Mouse (Mus musculus): Measurements from ENCODE around the gene Pus7l. TPM values are rescaled to one million over a fixed set of nuclear protein-coding genes. Genes with fewer than 3 reads are reported as not detected.
A peak's percentile ranks its signal among the peaks of the same experiment; 100 is the strongest.

The Pus7l gene
- 1 to 10 TPM; 5.4 to 6.0 TPM for total RNA-seq (2021)

GRCm38 (mm10) chr15:94543409-94544051 is at the start of gene Pus7l, which contains the start of gene Irak4:
Gene Pus7l (minus strand): TSS chr15:94543547.
Gene Irak4 (plus strand): TSS chr15:94543643.
- peak; percentile 93 for DNase-seq
- intact Hi-C loops (cut with DNase I) = no loop called here

DNA sequence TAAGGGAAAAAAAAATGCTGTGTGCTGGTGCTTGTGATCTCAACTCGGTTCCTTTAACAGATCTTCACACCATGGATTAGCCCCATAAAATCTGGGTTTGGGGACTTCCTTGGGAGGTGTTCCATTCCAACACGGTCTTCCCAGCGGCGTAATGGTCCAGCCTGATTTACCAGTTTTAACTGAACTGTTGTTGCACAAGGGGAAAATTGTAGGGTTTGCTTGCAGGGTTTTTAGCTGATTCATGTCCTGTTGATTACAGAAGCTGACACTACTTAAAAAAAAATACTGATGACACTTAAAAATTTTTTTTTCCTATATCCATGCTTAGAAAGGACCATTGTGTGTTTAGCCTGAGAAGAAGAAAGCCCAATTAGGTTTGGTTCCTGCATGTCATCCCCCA is 48.0 kb upstream of the Pus7l start:
- intact Hi-C loops (cut with DNase I) = no loop called here
- DNase-seq = no peak

DNA sequence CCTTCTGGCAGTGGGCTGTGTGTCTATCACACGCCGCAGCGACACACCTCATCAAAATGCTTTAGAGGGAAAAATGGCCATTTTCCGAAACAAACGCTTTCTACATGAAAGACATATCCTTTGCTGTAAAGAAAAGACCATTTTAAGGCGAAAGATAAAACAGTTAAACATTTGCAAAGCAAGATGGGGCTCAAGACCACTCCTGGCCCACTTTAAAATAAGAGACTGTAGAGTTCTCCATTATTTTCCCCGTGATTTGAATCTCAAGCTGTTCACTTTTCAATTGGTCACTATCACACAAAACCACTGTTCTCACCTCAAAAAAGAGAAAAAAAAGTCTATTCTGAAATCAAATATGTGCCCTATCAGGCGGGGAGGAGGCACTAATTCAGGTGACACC is 46.7 kb upstream of the Pus7l start:
- intact Hi-C loops (cut with DNase I) = no loop called here
- no peak for DNase-seq

- DNase-seq = peak; percentile 99
- intact Hi-C loops (cut with DNase I) = no loop called here
These were observed 46.1 kb upstream of the Pus7l start, which contains the start of gene Twf1 for GRCm38 (mm10) chr15:94589219-94590075. Gene Twf1 (minus strand): TSS chr15:94589889.

GRCm38 (mm10) chr15:94587826-94588715 is 44.7 kb upstream of the Pus7l start:
- intact Hi-C loops (cut with DNase I) = no loop called here

DNA sequence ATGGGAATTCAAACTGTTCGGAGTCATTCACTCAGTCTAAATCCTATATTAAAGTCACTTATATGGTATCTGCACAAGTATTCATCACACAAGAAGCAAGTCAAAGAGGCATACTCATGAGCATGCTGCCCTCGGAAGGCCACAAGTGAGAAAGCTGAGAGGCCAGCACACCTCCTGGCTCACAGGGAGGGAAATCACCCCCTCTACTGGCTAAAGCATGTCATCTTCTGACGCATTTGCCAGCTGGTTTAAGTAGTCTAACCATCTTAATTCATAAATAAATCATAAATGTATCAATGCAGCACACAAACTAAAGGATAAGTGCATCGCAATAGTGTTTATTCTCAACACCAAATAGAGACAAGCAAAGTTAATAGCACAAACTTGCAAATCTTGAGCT is 41.4 kb upstream of the Pus7l start:
- DNase-seq = no peak
- intact Hi-C loops (cut with DNase I) = no loop called here

More at GRCm38 (mm10) chr15:94587826-94588715, 44.7 kb upstream of the Pus7l start:
- no peak for DNase-seq

GRCm38 (mm10) chr15:94583153-94583552 is 39.8 kb upstream of the Pus7l start:
- no peak for DNase-seq
- intact Hi-C loops (cut with DNase I) = no loop called here

GRCm38 (mm10) chr15:94582000-94582593 is 38.8 kb upstream of the Pus7l start:
- intact Hi-C loops (cut with DNase I) = no loop called here
- no peak for DNase-seq

DNA sequence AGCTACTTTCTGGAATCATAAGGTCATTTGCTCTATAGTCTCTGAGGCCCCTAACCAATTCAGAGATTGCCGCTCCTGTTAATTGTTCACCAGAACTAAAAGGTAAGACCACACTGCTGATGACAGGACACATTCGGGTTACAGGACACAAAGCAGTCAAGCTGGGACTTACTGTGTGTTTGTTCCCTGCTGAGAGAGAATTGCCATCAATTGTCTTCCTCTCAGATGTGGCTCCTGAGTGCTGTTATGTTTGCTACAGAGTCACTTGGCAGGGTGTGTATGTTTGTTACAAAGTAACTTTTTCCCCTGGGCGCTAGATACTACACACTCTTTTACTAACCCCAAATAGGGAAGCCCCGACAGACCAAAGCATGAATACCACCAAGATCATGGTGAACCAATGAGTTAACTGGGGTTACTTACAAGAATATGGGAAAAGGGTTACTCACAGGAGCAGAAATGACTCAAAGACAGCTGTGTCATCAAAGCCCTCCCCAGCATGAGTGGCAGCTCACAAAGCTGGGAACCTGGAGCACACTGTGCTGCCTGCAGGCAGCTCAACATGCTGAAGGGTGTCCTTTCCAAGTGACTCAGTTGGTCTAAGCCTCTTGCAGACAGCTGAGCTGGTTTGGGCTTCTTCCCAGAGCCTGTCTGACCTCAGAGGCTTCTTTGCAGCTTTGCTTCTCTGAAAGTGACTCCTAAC is 31.4 kb upstream of the Pus7l start:
- DNase-seq = no peak
- intact Hi-C loops (cut with DNase I) = no loop called here

DNA sequence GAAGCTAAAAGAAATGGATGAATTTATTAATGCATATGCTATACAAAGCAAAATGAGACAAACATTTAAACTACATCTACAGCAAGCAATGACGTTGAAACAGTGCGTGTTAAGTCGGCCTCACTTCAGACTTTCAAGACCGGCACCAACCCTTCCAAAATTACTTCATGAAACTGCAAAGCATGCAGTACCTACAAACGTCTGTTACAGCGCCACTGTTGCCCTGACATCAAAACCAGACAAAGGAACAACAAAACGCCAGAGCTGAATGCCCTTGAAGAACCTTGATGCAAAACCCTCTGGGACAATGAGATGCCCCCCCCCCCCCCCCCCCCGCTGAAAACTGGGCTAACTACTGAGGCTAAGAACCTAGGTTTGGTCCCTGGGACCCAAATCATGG is 29.4 kb upstream of the Pus7l start:
- intact Hi-C loops (cut with DNase I) = no loop called here
- DNase-seq = no peak

- DNase-seq = peak; percentile 22
- intact Hi-C loops (cut with DNase I) = no loop called here
These were observed 28.2 kb upstream of the Pus7l start for GRCm38 (mm10) chr15:94571501-94571900.

DNA sequence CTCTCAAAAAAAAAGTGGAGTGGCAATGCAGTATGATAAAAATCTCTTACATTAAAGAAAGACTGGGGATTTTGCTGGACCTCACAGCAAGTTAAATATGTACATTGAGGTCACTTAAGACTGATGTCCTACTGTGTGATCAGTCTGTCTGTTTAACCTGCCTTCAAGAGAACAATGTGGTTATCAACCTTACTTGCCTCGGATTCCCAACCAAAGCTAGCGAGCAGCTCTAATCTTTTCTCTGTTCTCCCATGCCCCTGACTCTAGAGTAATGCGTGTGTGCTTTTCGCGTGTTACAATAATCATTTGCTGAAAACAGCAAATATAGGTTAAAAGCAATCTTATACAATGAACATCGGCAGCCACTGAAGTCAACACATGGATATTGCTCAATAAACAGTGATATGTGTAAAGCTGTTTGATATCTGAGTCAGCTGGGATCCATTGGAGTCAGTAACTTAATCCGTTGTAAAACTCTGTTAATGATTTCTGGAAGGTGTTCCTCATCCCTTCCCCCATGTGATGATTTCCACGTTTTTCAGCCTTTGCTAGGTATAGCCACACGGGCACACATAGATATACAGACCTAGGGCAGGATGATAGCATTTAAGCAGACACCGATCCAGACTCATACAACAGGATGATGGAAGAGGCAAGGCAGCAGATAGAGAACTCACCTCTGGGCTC is 25.3 kb upstream of the Pus7l start:
- intact Hi-C loops (cut with DNase I) = no loop called here
- DNase-seq = no peak

- intact Hi-C loops (cut with DNase I) = no loop called here
- DNase-seq = no peak
These were observed 22.5 kb upstream of the Pus7l start for GRCm38 (mm10) chr15:94565854-94566253.

DNA sequence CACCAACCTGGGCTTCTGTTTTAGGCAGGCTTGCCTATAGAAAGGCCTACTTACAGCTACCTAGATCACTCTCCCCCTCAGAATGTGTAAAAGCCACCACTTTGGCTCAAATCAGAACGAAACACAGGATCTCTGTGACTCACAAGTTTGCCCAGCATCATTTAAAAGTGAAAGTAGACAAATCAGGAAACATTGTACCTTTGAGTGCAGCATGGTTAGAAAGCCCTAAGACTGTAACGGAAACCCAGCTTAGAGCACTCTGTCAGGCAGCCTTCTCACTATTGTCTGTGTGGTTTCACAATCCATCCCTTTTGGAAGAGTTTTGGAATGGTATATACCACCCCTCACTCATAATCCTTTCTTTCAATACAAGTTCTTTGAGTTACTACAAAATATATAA is 21.6 kb upstream of the Pus7l start:
- DNase-seq = no peak
- intact Hi-C loops (cut with DNase I) = no loop called here

GRCm38 (mm10) chr15:94558895-94559656 is 15.7 kb upstream of the Pus7l start:
- DNase-seq = no peak
- intact Hi-C loops (cut with DNase I) = no loop called here

GRCm38 (mm10) chr15:94557442-94557841 is 14.1 kb upstream of the Pus7l start:
- DNase-seq = peak; percentile 88
- intact Hi-C loops (cut with DNase I) = loop anchor here (2.0 kb wide), 1 partner anchor 103 kb away; no protein-coding TSS in a partner anchor

- DNase-seq = no peak
- intact Hi-C loops (cut with DNase I) = no loop called here
These were observed 10.2 kb upstream of the Pus7l start for GRCm38 (mm10) chr15:94553536-94553935.

- no peak for DNase-seq
- intact Hi-C loops (cut with DNase I) = no loop called here
These were observed 1.5 kb upstream of the Pus7l start for GRCm38 (mm10) chr15:94544844-94545243.

Measured in left cerebral cortex, postnatal 4 days (tissue).